Mouse (Mus musculus) embryonic facial prominence, embryonic 11.5 days (tissue): ENCODE results near the gene Duxf3. TPM values are rescaled to one million over a fixed set of nuclear protein-coding genes. Genes with fewer than 3 reads are reported as not detected.

Experiments used
- ATAC-seq: fragments of 200-750 bp; cut with Nextera tagmentation; replicated peaks from 2 replicates; pipeline ENCODE4 v1.8.0; 2017; ENCODE audit warnings: low read depth; ENCODE audit not compliant: insufficient number of reproducible peaks, low FRiP score, low TSS enrichment
- DNase-seq: peaks from one replicate; pipeline ENCODE4 v3.0.0-alpha.2; 2015; ENCODE audit warnings: low spot score
- H3K27ac ChIP-seq: fragments of 300-500 bp; sonication (generic); replicated peaks from 2 replicates; pipeline ENCODE4 v1.5.1; 2014; ENCODE audit warnings: mild to moderate bottlenecking, low read depth, low read length, control low read depth
- H3K27me3 ChIP-seq: fragments of 300-500 bp; sonication (generic); 2 replicates; pipeline ENCODE4 v1.6.1; 2014; ENCODE audit warnings: mild to moderate bottlenecking, low read length, moderate library complexity, mixed read lengths; ENCODE audit not compliant: control insufficient read depth, insufficient read depth
- H3K36me3 ChIP-seq: fragments of 300-500 bp; sonication (generic); replicated peaks from 2 replicates; pipeline ENCODE4 v1.6.1; 2014; ENCODE audit warnings: low read depth, mild to moderate bottlenecking, low read length, moderate library complexity, mixed read lengths; ENCODE audit not compliant: control insufficient read depth, insufficient read depth
- H3K4me1 ChIP-seq: fragments of 300-500 bp; sonication (generic); 2 replicates; pipeline ENCODE4 v1.6.1; 2014; ENCODE audit warnings: low read length, mixed read lengths; ENCODE audit not compliant: control insufficient read depth, insufficient read depth
- H3K4me2 ChIP-seq: fragments of 300-500 bp; sonication (generic); 2 replicates; pipeline ENCODE4 v1.6.1; 2014; ENCODE audit warnings: low read depth, mild to moderate bottlenecking, control low read depth, low read length, moderate library complexity
- H3K4me3 ChIP-seq: fragments of 300-500 bp; sonication (generic); 2 replicates; pipeline ENCODE4 v1.5.1; 2014; ENCODE audit warnings: low read depth, low read length, control low read depth
- H3K9ac ChIP-seq: fragments of 300-500 bp; sonication (generic); replicated peaks from 2 replicates; pipeline ENCODE4 v1.6.1; 2014; ENCODE audit warnings: mild to moderate bottlenecking, control low read depth, low read length
- H3K9me3 ChIP-seq: fragments of 300-500 bp; sonication (generic); replicated peaks from 2 replicates; pipeline ENCODE4 v1.6.1; 2016; ENCODE audit warnings: mild to moderate bottlenecking, low read length, inconsistent platforms, mixed read lengths; ENCODE audit not compliant: control insufficient read depth
- WGBS: fragments of 180-500 bp; shearing (Covaris S2); extraction: QIAGEN DNeasy Blood & Tissue Kit; methylation state at CpG from one replicate; pipeline ENCODE4 v1.1.7; 2014; 5-methylcytosine and 5-hydroxymethylcytosine counted together
- polyA plus RNA-seq: library from polyadenylated mRNA; unstranded; fragments of >200 nt; fragmentation: Nextera tagmentation; extraction: Ambion mirVana; gene quantifications from 2 replicates; pipeline ENCODE4 v1.2.1, GENCODE M21; 2014

Gene Duxf3
- polyA plus RNA-seq, 1 experiment from 2014 or later: not detected

- no peaks in the 10 kb centered on the region for H3K27me3 ChIP-seq
- WGBS: 74% methylated on average over 1 of the region's 1 CpGs
- H3K27ac ChIP-seq: no peak overlapping the region
- H3K9ac ChIP-seq: no peak overlapping the region
- H3K9me3 ChIP-seq: 0 out of 2 replicates have a peak, but pooled peaks cover 4% of the 10 kb centered on the region
- DNase-seq (no peak), ATAC-seq (no peak)
- H3K4me3 ChIP-seq: no peak overlapping the region
- no peaks in the 10 kb centered on the region for H3K4me1 ChIP-seq
- H3K4me2 ChIP-seq: no peak overlapping the region
- no peaks in the 10 kb centered on the region for H3K36me3 ChIP-seq
These were observed 17.1 kb downstream of the Duxf3 start for GRCm38 (mm10) chr10:58215353-58215752.

GRCm38 (mm10) chr10:58214934-58215333 is 17.5 kb downstream of the Duxf3 start:
- ATAC-seq: no peak
- H3K27ac ChIP-seq: no peak overlapping the region
- no peak overlapping the region for H3K9ac ChIP-seq
- no peak overlapping the region for H3K4me3 ChIP-seq
- H3K4me2 ChIP-seq: no peak overlapping the region
- 81% methylated on average over 5 of the region's 5 CpGs for WGBS
- H3K9me3 ChIP-seq: 0 out of 2 replicates have a peak, but pooled peaks cover 4% of the 10 kb centered on the region
- H3K27me3 ChIP-seq: no peaks in the 10 kb centered on the region
- H3K36me3 ChIP-seq: no peaks in the 10 kb centered on the region
- no peaks in the 10 kb centered on the region for H3K4me1 ChIP-seq
- no peak for DNase-seq

- H3K9ac ChIP-seq: no peak overlapping the region
- ATAC-seq (no peak), DNase-seq (no peak)
- H3K4me2 ChIP-seq: no peak overlapping the region
- no peaks in the 10 kb centered on the region for H3K27me3 ChIP-seq
- 0 out of 2 replicates have a peak, but pooled peaks cover 4% of the 10 kb centered on the region for H3K9me3 ChIP-seq
- H3K4me1 ChIP-seq: no peaks in the 10 kb centered on the region
- no peak overlapping the region for H3K4me3 ChIP-seq
- no peak overlapping the region for H3K27ac ChIP-seq
- no peaks in the 10 kb centered on the region for H3K36me3 ChIP-seq
These were observed 18.0 kb downstream of the Duxf3 start for GRCm38 (mm10) chr10:58214497-58214896.

DNA sequence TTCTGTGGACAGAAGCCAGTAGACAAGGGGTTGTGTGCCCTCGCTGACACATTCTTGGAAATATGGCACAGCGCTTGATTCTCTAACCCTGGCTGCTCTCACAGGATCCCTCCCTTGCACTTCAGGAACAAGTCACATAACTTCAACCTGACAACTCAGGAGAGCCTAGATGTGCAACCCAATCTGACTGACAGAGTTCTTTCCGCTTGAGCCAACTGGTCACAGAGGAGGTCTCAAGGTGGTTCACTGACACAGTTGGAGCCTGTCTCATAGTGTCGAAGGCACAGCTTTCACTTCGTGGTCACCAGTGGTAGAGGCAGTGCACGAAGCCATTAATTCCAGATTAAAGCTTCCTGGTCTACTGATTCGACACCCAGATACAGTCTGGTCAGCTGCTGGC is 20.2 kb downstream of the Duxf3 start:
- DNase-seq (no peak), ATAC-seq (no peak)
- no peak overlapping the region for H3K9ac ChIP-seq
- H3K27me3 ChIP-seq: no peaks in the 10 kb centered on the region
- no peak overlapping the region for H3K27ac ChIP-seq
- no peak overlapping the region for H3K4me2 ChIP-seq
- H3K4me3 ChIP-seq: no peak overlapping the region
- 76% methylated on average over 7 of the region's 7 CpGs for WGBS
- H3K9me3 ChIP-seq: 0 out of 2 replicates have a peak, but pooled peaks cover 4% of the 10 kb centered on the region
- no peaks in the 10 kb centered on the region for H3K36me3 ChIP-seq
- H3K4me1 ChIP-seq: no peaks in the 10 kb centered on the region

DNA sequence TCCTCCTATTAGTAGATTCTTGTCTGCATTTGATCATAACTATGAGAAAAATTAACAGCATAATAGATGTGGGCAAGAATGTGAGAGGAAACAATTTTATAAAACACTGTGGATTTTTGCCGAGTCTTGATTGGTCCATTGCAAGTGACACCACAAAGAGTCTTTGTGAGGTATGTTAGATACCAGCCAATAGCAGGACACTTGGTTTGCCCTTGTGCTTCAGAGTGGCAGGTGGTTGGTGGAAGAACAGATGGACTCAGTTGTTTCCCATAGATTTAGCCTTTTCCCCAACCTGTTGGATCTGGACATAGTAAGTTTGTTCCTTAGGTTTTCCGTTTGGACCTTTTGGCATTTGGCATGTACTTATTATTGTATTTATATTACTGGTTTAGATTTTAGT is 21.3 kb downstream of the Duxf3 start:
- H3K36me3 ChIP-seq: no peaks in the 10 kb centered on the region
- H3K9ac ChIP-seq: no peak overlapping the region
- no peak for DNase-seq
- no peaks in the 10 kb centered on the region for H3K4me1 ChIP-seq
- H3K4me2 ChIP-seq: no peak overlapping the region
- no peaks in the 10 kb centered on the region for H3K27me3 ChIP-seq
- 87% methylated on average over 2 of the region's 2 CpGs for WGBS
- no peak overlapping the region for H3K4me3 ChIP-seq
- H3K27ac ChIP-seq: no peak overlapping the region
- H3K9me3 ChIP-seq: peaks cover 4% of the 10 kb centered on the region; the same call in 1 of the 2 replicates
- ATAC-seq: no peak

DNA sequence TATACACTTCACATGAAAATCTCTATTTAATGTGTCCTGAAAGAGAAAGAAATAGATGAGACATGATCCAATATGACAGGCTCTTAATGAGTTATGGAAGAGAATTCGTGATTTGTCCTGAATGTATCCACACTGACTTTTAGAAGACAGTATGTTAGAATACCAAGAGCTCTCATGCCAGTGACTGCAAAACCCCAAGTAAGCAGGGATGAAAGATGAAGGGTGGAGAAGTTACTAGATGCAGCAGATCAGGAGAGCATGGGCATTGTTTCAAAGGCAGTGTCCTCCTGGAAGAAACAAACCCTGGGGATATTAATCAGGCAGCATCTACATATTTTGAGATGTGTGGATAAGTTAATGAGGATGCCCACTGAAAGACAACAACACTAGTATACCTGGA is 22.0 kb downstream of the Duxf3 start:
- Histone ChIP-seq H3K27me3 (no peaks in the 10 kb centered on the region), H3K9ac (no peak overlapping the region), H3K4me3 (no peak overlapping the region), H3K36me3 (no peaks in the 10 kb centered on the region), H3K4me1 (no peaks in the 10 kb centered on the region), H3K27ac (no peak overlapping the region), H3K4me2 (no peak overlapping the region), H3K9me3 (peaks cover 4% of the 10 kb centered on the region; the same call in 1 of the 2 replicates)
- 63% methylated on average over 1 of the region's 1 CpGs for WGBS
- no peak for DNase-seq
- ATAC-seq: no peak

DNA sequence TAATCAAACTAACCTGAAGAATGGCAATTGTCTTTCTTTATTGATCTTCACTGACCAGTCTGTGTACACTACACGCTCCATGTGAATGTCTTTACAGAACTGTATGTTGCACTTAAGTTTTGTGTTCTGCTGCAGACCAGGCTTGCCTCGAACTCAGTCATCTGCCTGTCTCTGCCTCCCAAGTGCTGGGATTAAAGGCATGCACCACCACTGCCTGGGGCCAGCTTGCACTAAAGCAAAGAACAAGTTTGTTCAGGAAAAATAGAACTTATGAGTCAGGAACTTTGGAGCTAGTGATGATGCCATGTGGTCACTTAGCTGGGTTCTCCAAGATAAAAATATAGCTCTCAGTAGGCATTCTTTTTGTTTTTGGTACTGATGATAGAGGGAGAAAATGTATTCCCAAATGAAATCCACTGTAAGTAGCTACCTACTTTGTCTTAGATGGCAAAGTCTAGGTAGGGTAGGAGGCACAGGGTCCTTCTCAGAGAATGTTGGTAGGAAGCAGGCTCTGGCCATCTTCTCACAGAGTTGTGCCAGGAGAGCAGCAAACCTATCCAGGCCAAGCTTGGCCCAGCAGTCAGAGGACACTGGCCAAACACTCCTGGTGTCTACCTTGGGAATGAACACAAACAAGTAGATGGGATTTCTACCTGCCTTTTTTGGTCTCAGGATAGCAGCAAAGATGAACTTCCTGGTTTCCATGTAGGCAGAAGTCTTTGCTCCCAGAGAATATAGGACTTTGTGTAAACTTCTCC is 22.6 kb downstream of the Duxf3 start:
- no peak overlapping the region for H3K4me3 ChIP-seq
- no peak overlapping the region for H3K27ac ChIP-seq
- H3K9me3 ChIP-seq: peaks cover 4% of the 10 kb centered on the region; the same call in 1 of the 2 replicates
- no peaks in the 10 kb centered on the region for H3K4me1 ChIP-seq
- DNase-seq (no peak), ATAC-seq (no peak)
- H3K27me3 ChIP-seq: no peaks in the 10 kb centered on the region
- no peaks in the 10 kb centered on the region for H3K36me3 ChIP-seq
- no peak overlapping the region for H3K9ac ChIP-seq
- 78% methylated on average over 2 of the region's 2 CpGs for WGBS
- no peak overlapping the region for H3K4me2 ChIP-seq

GRCm38 (mm10) chr10:58206639-58207404 is 25.7 kb downstream of the Duxf3 start:
- 85% methylated on average over 4 of the region's 4 CpGs for WGBS
- Histone ChIP-seq H3K27ac (no peak overlapping the region), H3K27me3 (no peaks in the 10 kb centered on the region), H3K9me3 (peaks cover 1% of the 10 kb centered on the region; the same call in 1 of the 2 replicates), H3K4me2 (no peak overlapping the region), H3K9ac (no peak overlapping the region), H3K4me1 (no peaks in the 10 kb centered on the region), H3K36me3 (no peaks in the 10 kb centered on the region), H3K4me3 (no peak overlapping the region)
- no peak for DNase-seq
- ATAC-seq: no peak
